ENCODE assay signal across 8 mouse cellular contexts in the genomic region with DNA sequence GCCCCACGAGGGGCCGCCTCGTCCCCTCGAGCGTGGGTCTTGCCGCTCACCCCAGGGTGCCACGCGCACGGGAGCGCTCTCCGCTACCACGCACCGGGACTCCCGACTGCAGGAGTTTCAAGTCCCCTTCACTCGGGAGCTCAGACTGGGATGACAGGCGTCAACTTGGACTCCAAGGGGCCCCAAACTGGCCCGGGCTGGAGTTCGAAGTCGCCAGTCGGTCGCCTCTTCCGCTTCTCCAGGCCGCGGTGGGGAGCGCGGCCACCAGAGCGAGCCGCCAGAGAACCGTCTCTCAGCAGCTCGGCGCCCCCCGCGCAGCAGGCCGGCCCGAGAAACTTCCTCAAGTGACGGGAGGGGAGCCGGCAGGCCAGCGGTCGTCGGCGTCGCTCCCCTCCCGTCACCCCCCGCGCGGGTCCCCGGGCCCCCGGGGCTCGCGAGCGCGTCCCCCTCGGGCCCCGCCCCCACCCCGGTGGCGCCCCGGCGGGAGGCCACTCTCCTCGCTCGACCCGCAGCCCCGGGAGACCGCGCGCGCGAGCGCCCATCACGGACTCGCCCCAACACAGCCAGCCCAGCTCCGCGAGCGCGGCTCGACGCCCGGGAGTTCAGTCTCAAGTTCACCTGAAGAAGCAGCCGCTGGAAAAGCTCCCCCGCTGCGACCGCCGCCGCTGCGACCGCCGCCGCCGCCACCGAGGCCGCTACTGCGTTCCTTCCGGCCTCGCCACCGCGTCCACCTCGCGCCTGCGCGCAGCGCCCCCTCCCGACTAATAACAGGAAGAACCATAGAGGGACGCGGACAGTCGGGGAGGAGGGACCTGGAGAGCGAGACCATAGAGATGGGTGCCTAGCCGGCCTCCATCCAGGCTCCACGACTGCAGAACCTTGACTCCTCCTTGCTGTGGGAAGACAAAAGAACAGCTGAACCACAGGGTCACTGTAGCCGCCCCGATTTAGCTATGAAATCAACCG. TPM values are rescaled to one million over a fixed set of nuclear protein-coding genes. Genes with fewer than 3 reads are reported as not detected.
DNase-seq lines count a peak whose midpoint lies in the region; ATAC-seq lines count a peak whose summit lies in the region.

A gene (minus strand): TSS at position 714 of the 966 bp plus-strand sequence.

- no peaks in the 10 kb centered on the region for H3K27me3 ChIP-seq in forebrain, embryonic 14.5 days (replicated peaks; ENCODE audit: control insufficient read depth, insufficient read depth, low read length)
- H3K27me3 ChIP-seq in neural tube, embryonic 15.5 days (replicated peaks), result no peaks in the 10 kb centered on the region

- peak within 1 kb of the TSS; percentile 90 for H3K4me3 ChIP-seq in forebrain, embryonic 14.5 days (ENCODE audit: low read depth, low read length)
- H3K4me3 ChIP-seq in neural tube, embryonic 15.5 days (replicated peaks), result peak within 1 kb of the TSS; percentile 73

- H3K36me3 ChIP-seq in forebrain, embryonic 14.5 days (ENCODE audit: control insufficient read depth, insufficient read depth, low read length), result no peaks in the 10 kb centered on the region
- no peaks in the 10 kb centered on the region for H3K36me3 ChIP-seq in neural tube, embryonic 15.5 days

- peak; percentile 96 for DNase-seq in ES-CJ7 (ENCODE audit: low read depth, low spot score)
- peak; percentile 93 for DNase-seq in cerebellum, adult 11 months
- peak; percentile 95 for DNase-seq in forebrain, embryonic 14.5 days (ENCODE audit: low spot score)
- peak; percentile 94 to 96 for DNase-seq in heart, postnatal 14 days
- DNase-seq in layer of hippocampus, adult 11-12 months (ENCODE audit: low spot score), result peak; percentile 95
- DNase-seq in lung, adult 18-20 months, result peak; percentile 94 to 96
- DNase-seq in testis, postnatal 14 days (ENCODE audit: low spot score), result peak; percentile 96

- under 1% methylated on average over 85 of the region's 110 CpGs for WGBS in forebrain, embryonic 14.5 days
- WGBS in neural tube, embryonic 15.5 days, result under 1% methylated on average over 108 of the region's 110 CpGs

- H3K4me1 ChIP-seq in forebrain, embryonic 14.5 days (ENCODE audit: control insufficient read depth, insufficient read depth, low read length), result peaks cover 6% of the 10 kb centered on the region; the same call in 1 of the 2 replicates
- peaks cover 25% of the 10 kb centered on the region for H3K4me1 ChIP-seq in neural tube, embryonic 15.5 days

- peak within 1 kb of the TSS; percentile 65 for H3K4me2 ChIP-seq in forebrain, embryonic 14.5 days (ENCODE audit: low read length)
- peak within 1 kb of the TSS; percentile 93 for H3K4me2 ChIP-seq in neural tube, embryonic 15.5 days

- H3K27ac ChIP-seq in forebrain, embryonic 14.5 days (ENCODE audit: low read depth, low read length), result peak within 1 kb of the TSS; percentile 85
- H3K27ac ChIP-seq in neural tube, embryonic 15.5 days (replicated peaks), result peak within 1 kb of the TSS; percentile 91

- peak within 1 kb of the TSS; percentile 85 for H3K9ac ChIP-seq in forebrain, embryonic 14.5 days (ENCODE audit: low read length)
- H3K9ac ChIP-seq in neural tube, embryonic 15.5 days (replicated peaks), result peak within 1 kb of the TSS; percentile 75

- intact Hi-C loops in heart, postnatal 14 days (cut with DNase I), result no loop called here

- peak; percentile 96 for ATAC-seq in forebrain, embryonic 14.5 days
- peak; percentile 95 for ATAC-seq in neural tube, embryonic 15.5 days (ENCODE audit: low FRiP score)

- H3K9me3 ChIP-seq in forebrain, embryonic 14.5 days (replicated peaks; ENCODE audit: control insufficient read depth, low read length), result no peaks in the 10 kb centered on the region
- H3K9me3 ChIP-seq in neural tube, embryonic 15.5 days (replicated peaks), result no peaks in the 10 kb centered on the region

RNA-seq across cellular contexts. Expression of the gene that starts here (rescaled TPM):
- 26.9 and 38.6 TPM in 2 replicates for polyA plus RNA-seq in forebrain, embryonic 14.5 days (2014; fragmentation: Nextera tagmentation; extraction: Ambion mirVana)
- 10 to 100 TPM; 25.7 to 29.4 TPM for total RNA-seq in heart, postnatal 14 days (2021)
- 26.6 and 29.6 TPM in 2 replicates for polyA plus RNA-seq in neural tube, embryonic 15.5 days (2015; fragmentation: Nextera tagmentation; extraction: Ambion mirVana)

Comparison
In these comparisons a context has a peak if more than half of its experiments do, and no peak if none do; other contexts are left out.
1. Peak in every context shown above with its lines: DNase-seq, ATAC-seq, H3K4me3 ChIP-seq and H3K27ac ChIP-seq.